Mouse (Mus musculus) left cerebral cortex, postnatal 25 days (tissue): Measurements from ENCODE around the gene Olfr1179. TPM values are rescaled to one million over a fixed set of nuclear protein-coding genes. Genes with fewer than 3 reads are reported as not detected.
"Not testable (repeated sequence)": the region's sequence is repeated elsewhere in the genome, so short reads cannot be mapped to it uniquely, and the experiment has no call there.

Experiments
- DNase-seq, 2 experiments: peaks; one replicate each; pipeline ENCODE4 v3.0.0; 2022; ENCODE audit warnings: low spot score in 2 of 2, mixed read lengths in 1 of 2
- intact Hi-C: fragments of 180-260 bp; cut with DNase I; formaldehyde crosslinking; loops from one replicate; pipeline ENCODE4 v1.15.1; 2025
- total RNA-seq, 2 experiments: library from RNA; stranded (reverse); gene quantifications; 2 replicates each; pipeline ENCODE4 v1.2.3; 2021

Olfr1179 gene
- total RNA-seq, result not detected

- DNase-seq, result no peak
- intact Hi-C loops, result no loop called here
Observed at GRCm38 (mm10) chr2:88406353-88406752, at the start of gene Olfr1179. Olfr1179 (minus strand) TSS chr2:88406453.

- intact Hi-C loops, result not testable (repeated sequence)
Observed at GRCm38 (mm10) chr2:88454567-88454966, 48.3 kb upstream of the Olfr1179 start, which contains the start of gene Olfr1183. Olfr1183 (plus strand) TSS chr2:88454867.

GRCm38 (mm10) chr2:88449031-88449430 is 42.8 kb upstream of the Olfr1179 start, which contains the start of gene Gm13757:
Gm13757 (minus strand) TSS chr2:88449131.
- intact Hi-C loops, result no loop called here
- DNase-seq, result no peak

More at GRCm38 (mm10) chr2:88454567-88454966, 48.3 kb upstream of the Olfr1179 start, which contains the start of gene Olfr1183:
- DNase-seq, result not testable (repeated sequence)

- no peak for DNase-seq
- intact Hi-C loops, result no loop called here
Observed at GRCm38 (mm10) chr2:88426071-88426470, 19.8 kb upstream of the Olfr1179 start, which contains the start of gene Olfr1181. Olfr1181 (minus strand) TSS chr2:88426171.

- no peak for DNase-seq
- intact Hi-C loops, result no loop called here
Observed at GRCm38 (mm10) chr2:88419051-88419450, 12.8 kb upstream of the Olfr1179 start, which contains the start of gene Olfr1180. Olfr1180 (minus strand) TSS chr2:88419151.

- intact Hi-C loops, result no loop called here
- no peak for DNase-seq
Observed at GRCm38 (mm10) chr2:88386762-88387161, 19.5 kb downstream of the Olfr1179 start, which contains the start of gene Olfr1178. Olfr1178 (plus strand) TSS chr2:88387062.

- DNase-seq, result peak in 1 of 2 experiments; percentile 22
- intact Hi-C loops, result loop anchor here (5.0 kb wide), 1 partner anchor 1186 kb away; no protein-coding TSS in a partner anchor
Observed at GRCm38 (mm10) chr2:88356304-88356703, 49.9 kb downstream of the Olfr1179 start.

Other genes with a start within 250 kb of the Olfr1179 start
- gene Olfr1168, start 224.6 kb downstream of the Olfr1179 start, total RNA-seq, result not detected
- gene Olfr1170, start 178.1 kb downstream of the Olfr1179 start, total RNA-seq, result not detected
- gene Olfr1173, start 126.6 kb downstream of the Olfr1179 start, total RNA-seq, result not detected
- gene Olfr1174-ps, start 91.3 kb downstream of the Olfr1179 start, total RNA-seq, result not detected
- gene Olfr1175-ps, start 79.2 kb downstream of the Olfr1179 start, total RNA-seq, result not detected
- gene Olfr1176, start 69.7 kb downstream of the Olfr1179 start, total RNA-seq, result not detected
- gene Olfr1177-ps, start 60.0 kb downstream of the Olfr1179 start, total RNA-seq, result not detected
- gene Olfr1178, start 19.4 kb downstream of the Olfr1179 start, total RNA-seq, result not detected
- not detected for gene Olfr1180, start 12.7 kb upstream of the Olfr1179 start, total RNA-seq
- gene Olfr1181, start 19.7 kb upstream of the Olfr1179 start, total RNA-seq, result not detected
- gene Gm13757, start 42.7 kb upstream of the Olfr1179 start, total RNA-seq, result not detected
- not detected for gene Olfr1183, start 48.4 kb upstream of the Olfr1179 start, total RNA-seq
- not detected for gene Olfr1184, start 77.1 kb upstream of the Olfr1179 start, total RNA-seq
- not detected for gene Olfr1185-ps1, start 86.9 kb upstream of the Olfr1179 start, total RNA-seq
- not detected for gene Olfr1186, start 112.1 kb upstream of the Olfr1179 start, total RNA-seq
- not detected for gene Olfr1188, start 150.5 kb upstream of the Olfr1179 start, total RNA-seq
- not detected for gene Olfr1189, start 180.0 kb upstream of the Olfr1179 start, total RNA-seq
- gene Olfr1191-ps1, start 234.1 kb upstream of the Olfr1179 start, total RNA-seq, result not detected
- gene Olfr1192-ps1, start 242.1 kb upstream of the Olfr1179 start, total RNA-seq, result not detected